Mouse (Mus musculus) limb, embryonic 14.5 days (tissue): ENCODE results near the gene Gm1673. TPM values are rescaled to one million over a fixed set of nuclear protein-coding genes. Genes with fewer than 3 reads are reported as not detected.
"Not testable (repeated sequence)": the region's sequence is repeated elsewhere in the genome, so short reads cannot be mapped to it uniquely, and the experiment has no call there.

Experiments used
- ATAC-seq: fragments of 200-750 bp; cut with Nextera tagmentation; 2 replicates; pipeline ENCODE4 v1.8.0; 2017; ENCODE audit warnings: low read depth, moderate number of reproducible peaks, moderate TSS enrichment; ENCODE audit not compliant: low FRiP score
- DNase-seq: peaks from one replicate; pipeline ENCODE4 v3.0.0-alpha.2; 2015; ENCODE audit warnings: low spot score
- H3K27ac ChIP-seq: fragments of 300-500 bp; sonication (generic); replicated peaks from 2 replicates; pipeline ENCODE4 v1.5.1; 2014; ENCODE audit warnings: low read depth, mild to moderate bottlenecking, low read length, moderate library complexity, mixed read lengths
- H3K27me3 ChIP-seq: fragments of 300-500 bp; sonication (generic); 2 replicates; pipeline ENCODE4 v1.6.1; 2014; ENCODE audit warnings: low read length, mixed read lengths; ENCODE audit not compliant: control insufficient read depth, insufficient read depth
- H3K36me3 ChIP-seq: fragments of 300-500 bp; sonication (generic); 2 replicates; pipeline ENCODE4 v1.6.1; 2014; ENCODE audit warnings: mild to moderate bottlenecking, low read length, moderate library complexity, mixed read lengths; ENCODE audit not compliant: control insufficient read depth, insufficient read depth
- H3K4me1 ChIP-seq: fragments of 300-500 bp; sonication (generic); 2 replicates; pipeline ENCODE4 v1.6.1; 2014; ENCODE audit warnings: antibody characterized with exemption, low read length, mixed read lengths; ENCODE audit not compliant: control insufficient read depth, insufficient read depth
- H3K4me2 ChIP-seq: fragments of 300-500 bp; sonication (generic); replicated peaks from 2 replicates; pipeline ENCODE4 v1.6.1; 2014; ENCODE audit warnings: low read depth, mild to moderate bottlenecking, low read length, moderate library complexity; ENCODE audit not compliant: severe bottlenecking
- H3K4me3 ChIP-seq: fragments of 300-500 bp; sonication (generic); replicated peaks from 2 replicates; pipeline ENCODE4 v1.5.1; 2014; ENCODE audit warnings: low read length
- H3K9ac ChIP-seq: fragments of 300-500 bp; sonication (generic); 2 replicates; pipeline ENCODE4 v1.6.1; 2014; ENCODE audit warnings: mild to moderate bottlenecking, low read depth, low read length, moderate library complexity; ENCODE audit not compliant: severe bottlenecking
- H3K9me3 ChIP-seq: fragments of 300-500 bp; sonication (generic); 2 replicates; pipeline ENCODE4 v1.6.1; 2016; ENCODE audit warnings: low read length; ENCODE audit not compliant: control insufficient read depth
- POLR2A ChIP-seq: fragments of 200-500 bp; IDR thresholded peaks from 2 replicates; pipeline ENCODE4 v1.8.0; 2012; ENCODE audit warnings: inconsistent platforms, mild to moderate bottlenecking, moderate library complexity, borderline replicate concordance; ENCODE audit not compliant: insufficient read depth, insufficient read length; ENCODE audit errors: extremely low read depth
- WGBS: fragments of 180-500 bp; shearing (Covaris S2); extraction: QIAGEN DNeasy Blood & Tissue Kit; methylation state at CpG from one replicate; pipeline ENCODE4 v1.1.7; 2014; 5-methylcytosine and 5-hydroxymethylcytosine counted together
- polyA plus RNA-seq, 2 experiments: library from polyadenylated mRNA; depleted of rRNA in 1 of 2; stranded (reverse) in 1 of 2; unstranded in 1 of 2; fragments of >200 nt; fragmentation: Nextera tagmentation in 1 of 2; extraction: Ambion mirVana in 1 of 2; gene quantifications; 2 replicates each; pipeline versions ENCODE4 v1.2.1 to v1.2.3; 2012 to 2014

Gm1673 gene
- polyA plus RNA-seq, 2 experiments, result 85.0 to 114 TPM

- DNase-seq, result no peak
- Histone ChIP-seq H3K36me3 (peaks cover 8% of the 10 kb centered on the region; the same call in 1 of the 2 replicates), H3K27me3 (no peaks in the 10 kb centered on the region), H3K27ac (no peak overlapping the region), H3K4me2 (peak overlapping the region; percentile 77), H3K9me3 (0 out of 2 replicates have a peak, but pooled peaks cover 2% of the 10 kb centered on the region), H3K4me3 (peak overlapping the region; percentile 87), H3K9ac (peak overlapping the region; percentile 72; the same call in 1 of the 2 replicates), H3K4me1 (peaks cover 15% of the 10 kb centered on the region)
- 91% methylated on average over 2 of the region's 2 CpGs for WGBS
- TF ChIP-seq POLR2A, result no peak
- no peak for ATAC-seq
Observed at GRCm38 (mm10) chr5:33937230-33937629, 46.0 kb upstream of the Gm1673 start.

GRCm38 (mm10) chr5:33938448-33938847 is 44.8 kb upstream of the Gm1673 start:
- 0 out of 2 replicates have a peak, but pooled peaks cover 3% of the 10 kb centered on the region for H3K9me3 ChIP-seq
- ATAC-seq, result no peak

GRCm38 (mm10) chr5:33947035-33947434 is 36.2 kb upstream of the Gm1673 start:
- not testable (repeated sequence) for H3K4me3 ChIP-seq, H3K9ac ChIP-seq, ATAC-seq, H3K9me3 ChIP-seq, DNase-seq, H3K4me1 ChIP-seq, H3K4me2 ChIP-seq, H3K36me3 ChIP-seq, H3K27ac ChIP-seq, H3K27me3 ChIP-seq
- WGBS, result 91% methylated on average over 16 of the region's 16 CpGs

More at GRCm38 (mm10) chr5:33938448-33938847, 44.8 kb upstream of the Gm1673 start:
- no peak overlapping the region for H3K27ac ChIP-seq
- 80% methylated on average over 3 of the region's 3 CpGs for whole genome bisulfite sequencing
- no peak for TF ChIP-seq POLR2A
- no peak for DNase-seq
- peaks cover 7% of the 10 kb centered on the region; the same call in 1 of the 2 replicates for H3K36me3 ChIP-seq
- no peak overlapping the region for H3K4me3 ChIP-seq
- H3K27me3 ChIP-seq, result no peaks in the 10 kb centered on the region
- no peak overlapping the region for H3K4me2 ChIP-seq
- peaks cover 15% of the 10 kb centered on the region for H3K4me1 ChIP-seq
- H3K9ac ChIP-seq, result no peak overlapping the region

DNA sequence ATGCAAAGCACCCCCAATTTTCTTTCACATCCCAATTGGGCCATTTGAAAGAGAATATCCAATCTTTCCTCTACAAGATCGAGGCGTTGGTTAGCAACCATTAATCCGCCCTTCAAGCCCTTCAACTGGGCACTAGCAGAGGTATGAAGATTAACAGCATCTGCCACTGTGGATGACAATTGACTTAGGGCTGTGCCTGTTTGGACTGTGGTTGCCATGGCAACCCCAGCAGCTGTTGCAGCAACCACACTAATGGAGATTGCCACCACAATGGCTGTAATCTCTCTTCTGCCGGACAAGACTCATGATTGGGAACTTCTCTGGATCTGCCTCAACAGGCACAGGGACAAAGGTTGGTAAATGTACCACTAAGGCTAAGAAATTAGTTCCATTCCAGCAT is 34.9 kb upstream of the Gm1673 start:
- ATAC-seq, result no peak
- 84% methylated on average over 4 of the region's 4 CpGs for WGBS

GRCm38 (mm10) chr5:33953471-33954185 is 29.6 kb upstream of the Gm1673 start:
- TF ChIP-seq POLR2A, result no peak
- H3K9me3 ChIP-seq, result peaks cover 14% of the 10 kb centered on the region
- 85% methylated on average over 17 of the region's 17 CpGs for WGBS

More for the DNA sequence above, 34.9 kb upstream of the Gm1673 start:
- no peaks in the 10 kb centered on the region for H3K4me1 ChIP-seq
- H3K9ac ChIP-seq, result no peak overlapping the region
- H3K27ac ChIP-seq, result no peak overlapping the region
- H3K27me3 ChIP-seq, result no peaks in the 10 kb centered on the region
- no peaks in the 10 kb centered on the region for H3K36me3 ChIP-seq
- no peak overlapping the region for H3K4me3 ChIP-seq
- H3K9me3 ChIP-seq, result peaks cover 9% of the 10 kb centered on the region; the same call in 1 of the 2 replicates
- no peak for DNase-seq
- no peak overlapping the region for H3K4me2 ChIP-seq
- no peak for TF ChIP-seq POLR2A

More at GRCm38 (mm10) chr5:33953471-33954185, 29.6 kb upstream of the Gm1673 start:
- Histone ChIP-seq H3K4me3 (no peak overlapping the region), H3K36me3 (no peaks in the 10 kb centered on the region), H3K27me3 (no peaks in the 10 kb centered on the region), H3K4me2 (no peak overlapping the region), H3K9ac (no peak overlapping the region), H3K27ac (no peak overlapping the region), H3K4me1 (no peaks in the 10 kb centered on the region)
- no peak for ATAC-seq
- DNase-seq, result no peak
